Mouse (Mus musculus): ENCODE measurements around the gene Hcar1.

The Hcar1 gene

GRCm38 (mm10) chr5:123863934-123864333 is 15.9 kb downstream of the Hcar1 start:
- no peak for DNase-seq (ENCODE audit: low spot score)

DNA sequence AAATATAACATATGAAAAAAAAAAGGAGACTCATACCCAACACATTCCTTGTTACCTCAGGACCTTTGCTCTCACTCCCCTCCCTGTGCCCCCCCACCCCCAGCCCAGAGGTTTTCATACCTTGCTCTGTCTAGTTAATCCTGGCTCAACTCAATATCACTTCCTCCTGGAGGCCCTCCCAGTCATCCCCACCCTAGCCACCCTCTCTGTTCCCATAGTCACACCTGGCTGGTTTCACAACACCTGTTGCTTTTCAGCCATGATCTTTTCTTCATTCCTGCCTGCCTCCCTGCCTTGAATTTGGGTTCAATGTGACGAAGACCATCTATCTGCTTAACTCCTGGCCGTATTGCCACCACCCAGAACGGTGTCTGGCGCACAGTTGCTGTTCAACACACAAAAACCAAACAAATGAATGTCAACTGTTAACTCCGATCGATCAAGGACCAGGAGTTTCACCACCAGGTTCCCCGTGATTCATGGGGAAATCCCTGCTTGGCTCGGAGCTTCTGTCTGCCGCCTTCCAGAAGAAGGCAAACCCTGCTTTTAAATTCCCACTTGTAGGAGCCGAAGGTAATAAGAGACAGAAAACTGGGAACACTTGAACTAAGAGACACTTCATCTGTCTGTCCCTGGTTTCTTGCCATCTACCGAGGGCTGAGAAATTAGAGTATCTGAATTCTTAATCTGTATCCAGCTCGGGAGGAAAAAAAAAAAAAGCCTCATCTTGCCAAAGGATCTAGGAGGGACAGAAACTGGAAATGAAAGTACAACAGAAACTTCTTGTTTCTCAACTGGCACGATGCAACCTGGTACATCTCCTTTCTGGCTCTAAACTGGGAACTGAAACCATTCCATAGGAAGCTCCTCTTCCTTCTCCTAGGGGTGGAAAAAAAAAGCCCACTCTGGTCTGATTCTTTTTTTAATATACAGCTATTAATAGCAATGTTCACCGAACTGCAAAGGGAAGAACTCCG is 17.2 kb downstream of the Hcar1 start:
- DNase-seq (ENCODE audit: low spot score) = no peak

DNA sequence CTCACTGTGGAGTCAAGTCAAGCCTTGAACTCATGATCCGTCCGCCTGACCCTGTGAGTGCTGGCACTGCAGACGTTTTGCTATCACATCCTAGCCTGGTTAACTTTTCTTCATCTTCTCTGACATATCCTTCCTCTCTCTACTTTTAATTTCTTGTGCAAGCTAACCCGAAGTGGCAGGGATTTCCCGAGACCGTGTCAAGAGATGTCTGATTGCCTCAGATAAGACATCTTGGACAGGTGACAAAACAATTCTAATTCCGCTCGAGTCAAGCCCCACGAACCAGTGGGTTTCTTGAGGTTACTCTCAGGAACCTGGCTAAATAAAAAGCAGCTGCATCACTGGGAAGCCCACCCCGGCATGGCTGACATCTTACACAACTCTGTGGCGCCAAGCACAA is 21.0 kb downstream of the Hcar1 start:
- no peak for DNase-seq (ENCODE audit: low spot score)

- DNase-seq (ENCODE audit: low spot score) = peak; percentile 89
Measured at GRCm38 (mm10) chr5:123854511-123854910, 25.3 kb downstream of the Hcar1 start.

DNA sequence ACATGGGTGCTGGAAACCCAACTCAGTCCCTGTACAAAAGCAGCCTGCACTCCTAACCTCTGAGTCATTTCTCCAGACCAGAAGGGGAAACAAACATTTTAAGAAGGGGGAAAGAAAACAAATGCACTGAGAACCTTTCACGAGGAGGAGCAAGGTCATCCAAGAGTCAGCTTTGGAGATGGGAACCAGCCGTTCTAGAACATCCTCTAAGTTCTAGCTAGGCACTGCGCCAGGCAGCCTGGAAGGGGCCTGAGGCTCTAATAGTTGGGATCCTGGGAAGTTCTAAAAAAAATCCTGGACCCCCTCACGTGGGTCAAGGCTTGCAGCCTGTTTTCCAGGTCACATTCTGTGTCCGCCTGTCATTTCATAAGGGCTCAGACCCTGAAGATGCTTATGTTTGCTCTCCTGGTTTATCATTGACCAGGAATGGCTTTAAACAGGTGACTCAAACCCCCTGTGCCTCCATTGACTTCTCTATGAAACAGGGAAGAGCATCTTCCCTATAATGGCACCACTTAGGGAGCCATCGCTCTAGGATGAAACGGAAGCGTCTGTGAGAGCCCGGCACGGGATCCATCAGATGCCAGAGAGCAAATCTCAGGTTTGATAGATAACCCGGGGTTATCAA is 25.8 kb downstream of the Hcar1 start:
- no peak for DNase-seq (ENCODE audit: low spot score)

DNA sequence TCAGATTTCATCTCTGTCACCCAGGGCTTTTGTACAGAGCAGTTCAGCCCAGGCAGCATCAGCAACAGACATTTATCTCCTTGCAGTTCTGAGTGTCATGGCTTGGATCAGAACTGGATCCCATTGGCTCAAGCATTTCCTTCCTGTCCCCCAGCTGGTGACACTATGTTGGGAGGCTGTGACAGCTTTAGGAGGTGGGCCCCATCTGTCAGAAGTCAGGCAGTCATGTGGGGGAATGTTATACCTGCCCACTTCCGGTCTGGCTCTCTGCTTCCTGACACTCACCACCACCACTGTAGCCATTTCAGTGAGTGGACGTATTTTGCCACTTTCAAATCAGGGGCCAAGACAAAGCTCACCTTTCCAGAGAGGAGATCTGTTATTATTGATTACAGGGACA is 28.4 kb downstream of the Hcar1 start:
- no peak for DNase-seq (ENCODE audit: low spot score)

DNA sequence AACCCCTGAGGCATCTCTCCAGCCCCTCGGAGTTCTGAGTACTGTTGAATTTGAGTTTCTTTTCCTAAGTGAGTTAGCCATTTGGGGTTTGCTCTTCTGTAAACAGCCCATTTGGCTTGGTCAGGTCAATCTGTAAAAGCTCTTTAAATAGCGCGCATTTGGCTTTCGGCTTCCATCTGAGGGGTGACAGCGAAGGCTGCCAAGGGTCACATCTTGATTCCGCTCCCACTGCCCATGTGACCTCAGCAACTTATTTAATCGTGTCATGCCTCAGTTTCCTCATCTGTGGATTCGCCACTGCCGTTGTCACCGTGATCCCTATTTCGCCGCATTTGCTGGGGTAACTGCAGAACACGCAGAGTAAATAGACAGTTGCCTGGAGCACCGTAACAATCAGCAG is 35.5 kb downstream of the Hcar1 start:
- DNase-seq (ENCODE audit: low spot score) = no peak

DNA sequence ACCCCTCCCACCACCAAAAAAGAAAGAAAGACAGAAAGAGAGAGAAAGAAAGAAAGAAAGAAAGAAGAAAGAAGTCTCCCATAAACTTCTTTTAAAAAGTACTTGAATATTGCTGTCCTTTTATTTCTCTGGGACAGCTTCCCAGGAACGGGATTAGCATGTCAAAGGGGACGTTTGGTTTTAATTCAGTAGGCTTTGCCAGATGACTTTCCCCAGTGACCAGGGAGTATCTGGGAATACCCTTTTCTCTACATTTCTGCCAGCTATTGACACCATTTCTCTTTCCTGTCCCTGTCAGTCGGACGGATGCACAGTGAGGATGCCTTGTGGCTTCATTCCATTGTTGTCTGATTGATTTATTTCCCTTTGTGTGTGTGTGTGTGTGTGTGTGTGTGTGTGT is 36.0 kb downstream of the Hcar1 start:
- DNase-seq (ENCODE audit: low spot score) = no peak

DNA sequence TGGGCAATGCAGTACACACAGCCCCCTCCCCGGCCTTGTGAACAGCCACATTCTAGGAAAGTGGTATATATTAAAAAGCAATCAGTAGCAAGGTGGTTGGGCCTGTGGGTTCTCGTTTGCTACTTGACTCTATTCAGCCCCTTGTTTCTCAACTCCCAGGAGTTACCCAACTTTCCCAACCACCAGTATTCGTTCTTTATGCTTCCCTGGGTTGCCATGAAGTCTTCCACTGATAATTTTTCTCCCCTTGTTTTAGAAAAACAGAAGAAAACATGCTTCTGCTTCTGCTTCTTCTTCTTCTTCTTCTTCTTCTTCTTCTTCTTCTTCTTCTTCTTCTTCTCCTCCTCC is 36.9 kb downstream of the Hcar1 start:
- no peak for DNase-seq (ENCODE audit: low spot score)

GRCm38 (mm10) chr5:123842221-123842934 is 37.4 kb downstream of the Hcar1 start:
- DNase-seq (ENCODE audit: low spot score) = no peak

DNA sequence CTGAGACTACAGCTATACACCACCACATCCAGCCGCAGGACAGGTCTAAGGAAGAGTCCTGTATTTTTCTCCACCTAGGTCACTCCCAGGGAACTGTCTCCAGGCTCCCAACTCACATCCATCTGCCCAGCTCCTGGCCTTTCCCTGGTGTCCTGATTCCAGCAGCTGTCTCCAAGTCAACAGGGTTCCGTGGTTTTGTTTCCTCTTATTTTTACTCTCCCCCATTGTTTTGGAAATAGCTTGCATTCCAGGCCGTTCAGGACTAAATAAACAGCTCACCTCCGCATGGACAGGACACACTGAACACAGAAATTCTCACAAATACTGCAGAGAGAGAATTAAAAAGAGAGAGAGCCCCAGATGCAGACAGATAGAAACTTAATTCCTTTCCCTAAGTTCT is 42.4 kb downstream of the Hcar1 start:
- no peak for DNase-seq (ENCODE audit: low spot score)

- peak; percentile 45 for DNase-seq (ENCODE audit: low spot score)
Measured at GRCm38 (mm10) chr5:123834836-123835235, 45.0 kb downstream of the Hcar1 start.

GRCm38 (mm10) chr5:123832309-123832708 is 47.5 kb downstream of the Hcar1 start:
- no peak for DNase-seq (ENCODE audit: low spot score)

DNA sequence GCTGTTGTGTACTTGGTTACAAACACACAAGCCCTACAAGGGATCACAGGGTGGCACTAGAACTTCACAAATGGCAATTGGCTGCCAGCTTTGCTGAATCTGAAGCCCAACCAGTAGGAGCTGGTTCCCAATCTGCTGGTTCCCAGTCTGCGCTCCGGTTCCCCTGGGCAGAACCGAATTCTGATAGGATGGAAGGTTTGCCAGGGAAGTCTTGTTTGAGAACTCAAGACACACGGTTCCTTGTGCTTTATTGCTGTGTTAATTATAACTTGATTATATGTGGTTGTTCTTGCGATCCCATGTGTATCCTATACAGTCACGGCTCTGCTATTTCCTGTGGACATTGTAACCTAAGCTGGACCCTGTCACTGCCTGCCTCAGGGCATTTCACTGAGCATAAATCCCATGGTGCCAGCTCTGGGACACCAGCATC is 52.1 kb downstream of the Hcar1 start:
- no peak for DNase-seq (ENCODE audit: low spot score)

All from yolk sac, embryonic 10.5 days (tissue).